Mouse (Mus musculus): Measurements from ENCODE around the gene Ints3.

DNA sequence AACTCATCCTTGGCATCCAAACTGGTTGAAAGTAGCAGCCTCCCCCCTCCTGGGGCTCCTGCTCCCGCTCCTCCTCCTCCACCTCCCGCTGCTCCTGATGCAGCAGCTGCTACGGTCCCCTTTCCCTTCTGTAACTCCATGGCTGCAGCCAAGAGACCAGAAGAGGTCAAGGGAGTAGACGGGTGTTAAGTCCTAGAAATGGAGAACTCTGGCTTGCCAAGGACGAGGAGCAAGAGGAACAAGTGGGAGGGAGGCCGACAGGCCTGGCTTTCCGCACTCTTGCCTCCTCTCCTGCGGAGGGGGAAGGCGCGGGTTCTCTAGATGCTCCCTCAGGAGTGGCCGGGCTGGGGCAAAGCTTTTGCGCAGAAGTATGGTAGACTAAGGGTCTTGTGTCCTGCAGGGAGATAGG is 607 bp downstream of the Ints3 start:
- TF ChIP-seq CTCF (IDR thresholded peaks at IDR 0.05; ENCODE audit: insufficient read depth, low read depth, low read length) (no peak), POLR2A (IDR thresholded peaks at IDR 0.05; ENCODE audit: insufficient read depth, low read depth, low read length) (no peak)
